Mouse (Mus musculus) cerebellum, adult 18-20 months (tissue): ENCODE measurements around the gene Gstk1.

ENCODE experiments used
- DNase-seq, 2 experiments: peaks; one replicate each; pipeline ENCODE4 v3.0.0; 2021

Gstk1 gene

DNA sequence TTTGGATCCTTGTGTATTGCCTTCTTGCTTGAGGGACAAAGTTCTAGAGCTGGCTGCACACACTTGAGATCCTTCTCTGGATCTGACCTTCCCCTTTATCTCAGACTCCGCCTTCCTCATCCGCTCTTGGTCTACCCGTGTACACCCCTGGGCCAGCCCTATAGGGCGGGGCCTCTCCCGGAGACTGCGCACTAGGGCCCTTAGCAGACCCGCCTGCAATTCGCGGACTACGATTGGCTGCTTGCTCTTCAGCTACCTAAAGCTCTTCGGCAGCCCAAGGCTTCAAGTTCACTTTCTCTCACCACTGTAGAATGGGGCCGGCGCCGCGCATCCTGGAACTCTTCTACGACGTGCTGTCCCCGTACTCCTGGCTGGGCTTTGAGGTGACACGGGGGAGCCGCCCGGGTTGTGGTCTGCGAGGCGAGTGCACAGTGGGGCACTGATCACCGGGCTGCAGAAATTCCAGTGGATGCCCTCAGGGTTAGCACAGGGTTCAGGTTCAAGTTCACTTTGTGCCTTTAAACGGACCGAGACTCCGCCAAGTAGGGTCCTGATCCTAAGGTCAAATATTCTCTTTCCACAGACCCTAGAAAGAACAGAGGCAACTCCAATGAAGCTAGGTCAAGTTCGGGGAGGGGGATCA lies at the start of gene Gstk1:
TSS of gene Gstk1 (plus strand) at position 225 of the 643 bp plus-strand sequence.
- DNase-seq, result peak; percentile 70 to 80

DNA sequence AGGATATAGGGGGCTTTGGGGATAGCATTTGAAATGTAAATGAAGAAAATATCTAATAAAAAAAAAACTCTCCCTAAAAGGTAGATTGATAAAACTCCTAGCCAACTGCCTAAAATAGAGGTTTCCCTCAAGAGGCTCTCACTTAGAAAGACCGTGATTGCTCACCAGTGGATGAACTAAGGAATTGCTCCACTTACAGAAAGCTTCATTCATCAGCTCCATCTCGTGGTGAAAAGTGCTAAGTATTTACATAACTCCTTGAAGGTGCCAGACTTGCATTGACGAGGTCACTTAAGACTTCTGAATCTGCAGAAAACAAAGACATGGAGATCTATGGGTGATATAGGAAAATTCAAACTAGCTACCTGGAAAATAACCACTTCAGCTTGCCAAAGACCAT lies 48.0 kb upstream of the Gstk1 start:
- DNase-seq, result no peak

DNA sequence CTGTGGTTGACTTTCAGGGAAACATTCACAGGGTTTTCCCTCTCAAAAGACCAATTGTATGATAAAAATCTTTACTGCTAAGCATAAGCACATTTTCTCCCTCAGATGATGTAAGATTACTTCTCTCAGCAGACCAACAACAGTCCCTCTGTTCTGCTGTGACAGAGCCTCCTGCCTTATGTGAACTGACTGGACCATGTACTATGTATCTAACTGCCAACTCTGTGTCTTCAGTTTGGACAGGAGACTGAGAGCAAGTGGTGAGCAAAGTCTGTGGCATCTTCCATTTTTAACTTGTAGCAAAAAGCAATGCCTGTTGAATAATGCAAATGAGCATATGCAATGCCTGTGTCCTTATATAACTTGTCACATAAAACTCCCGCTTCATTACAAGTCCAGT lies 46.2 kb upstream of the Gstk1 start:
- no peak for DNase-seq

DNA sequence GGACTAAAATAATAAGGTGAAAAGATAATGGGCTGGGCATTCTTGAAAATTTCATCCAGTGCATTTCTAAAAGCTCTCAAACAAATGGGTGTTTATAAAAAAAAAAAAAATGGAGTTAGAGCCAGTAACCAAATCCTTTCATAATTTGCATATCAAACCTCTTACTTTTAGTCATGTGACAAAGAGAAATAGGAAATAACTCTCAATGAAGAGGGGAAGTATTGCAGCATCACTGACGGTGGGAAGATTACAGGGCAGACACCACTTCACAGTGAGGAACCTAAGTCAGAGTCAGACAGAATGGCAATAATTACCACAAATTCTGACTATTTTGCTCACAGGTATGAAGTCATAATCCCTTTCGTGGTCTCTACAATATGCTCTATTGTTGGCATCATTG lies 30.7 kb upstream of the Gstk1 start, which contains the start of gene Tas2r144:
TSS of gene Tas2r144 (plus strand) at position 301 of the 400 bp plus-strand sequence.
- no peak for DNase-seq

DNA sequence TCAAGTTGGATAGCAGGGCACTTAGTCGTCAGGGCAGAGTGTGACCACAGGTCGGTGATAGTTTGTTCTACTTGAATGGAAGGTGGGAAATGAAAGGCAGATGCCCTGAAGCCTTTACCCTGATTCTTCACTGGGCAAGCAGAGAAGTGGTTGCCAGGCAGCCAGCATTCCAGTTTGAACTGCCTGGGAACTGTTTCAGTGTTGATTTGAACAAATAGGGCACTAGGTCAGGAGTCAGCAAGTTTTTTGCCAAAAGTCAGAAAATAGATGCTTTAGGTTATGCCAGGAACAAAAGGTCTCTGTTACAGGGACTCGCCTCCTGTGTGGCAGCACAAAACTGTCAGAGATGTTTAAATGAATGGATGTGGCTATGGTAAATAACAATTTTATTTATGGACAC lies 23.4 kb upstream of the Gstk1 start:
- peak in 1 of 2 experiments; percentile 13 for DNase-seq

GRCm38 (mm10) chr6:42225046-42225445 lies 20.7 kb upstream of the Gstk1 start:
- DNase-seq, result no peak

GRCm38 (mm10) chr6:42227240-42228101 lies 18.3 kb upstream of the Gstk1 start:
- peak; percentile 62 to 78 for DNase-seq

- DNase-seq, result no peak
These were observed 16.1 kb upstream of the Gstk1 start for GRCm38 (mm10) chr6:42229610-42230009.

- no peak for DNase-seq
These were observed 14.5 kb upstream of the Gstk1 start for GRCm38 (mm10) chr6:42231191-42231590.

- DNase-seq, result no peak
These were observed 8.4 kb upstream of the Gstk1 start for GRCm38 (mm10) chr6:42237276-42237805.

DNA sequence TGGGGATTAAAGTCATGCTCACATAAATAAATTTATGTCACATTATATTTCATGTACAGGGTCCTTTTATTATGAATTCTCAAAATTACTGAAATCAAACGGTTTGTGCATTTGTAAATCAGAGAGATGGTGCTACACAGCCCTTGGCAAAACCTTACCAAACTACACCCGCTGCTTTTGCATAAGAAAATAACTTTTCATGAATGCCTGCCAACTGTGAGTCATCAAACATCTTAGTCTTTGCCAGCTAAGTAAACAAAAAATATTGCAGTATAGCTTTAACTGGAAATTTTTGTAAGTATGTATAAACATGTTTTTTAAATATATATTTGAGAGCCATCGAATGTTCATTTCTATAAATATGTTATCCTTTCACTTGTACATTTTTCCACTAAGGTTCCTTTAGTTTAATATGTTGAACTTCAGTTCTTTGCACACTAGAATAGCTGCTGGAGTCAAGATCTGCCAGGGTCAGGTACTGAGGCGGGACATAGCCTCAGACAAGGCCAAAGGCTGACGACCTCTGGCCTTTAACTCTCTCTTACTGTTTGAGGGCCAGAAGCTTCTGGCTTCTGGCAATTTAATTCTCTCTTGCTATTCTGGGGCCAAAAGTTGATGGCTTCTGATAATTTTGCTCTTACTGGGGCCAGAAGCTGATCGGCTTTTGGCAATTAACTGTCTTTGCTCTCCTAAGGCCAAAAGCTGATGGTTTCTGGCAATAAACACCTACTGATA lies 4.3 kb upstream of the Gstk1 start:
- DNase-seq, result no peak

DNA sequence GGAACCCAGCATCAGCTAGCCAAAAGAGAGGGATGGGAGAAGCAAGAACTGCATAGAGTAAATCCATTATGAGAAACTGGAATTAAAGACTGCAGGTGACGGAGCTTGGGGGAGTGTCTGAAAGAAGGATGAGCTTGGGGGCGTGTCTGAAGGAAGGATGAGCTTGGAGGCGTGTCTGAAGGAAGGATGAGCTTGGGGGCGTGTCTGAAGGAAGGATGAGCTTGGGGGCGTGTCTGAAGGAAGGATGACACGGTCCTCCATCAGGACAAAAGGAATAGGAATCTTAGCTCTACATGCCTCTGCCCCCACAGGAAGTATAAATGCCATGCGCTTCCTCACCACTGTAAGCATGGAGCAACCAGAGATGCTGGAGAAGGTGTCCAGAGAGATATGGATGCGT lies 1.4 kb downstream of the Gstk1 start:
- peak in 1 of 2 experiments; percentile 29 for DNase-seq

DNA sequence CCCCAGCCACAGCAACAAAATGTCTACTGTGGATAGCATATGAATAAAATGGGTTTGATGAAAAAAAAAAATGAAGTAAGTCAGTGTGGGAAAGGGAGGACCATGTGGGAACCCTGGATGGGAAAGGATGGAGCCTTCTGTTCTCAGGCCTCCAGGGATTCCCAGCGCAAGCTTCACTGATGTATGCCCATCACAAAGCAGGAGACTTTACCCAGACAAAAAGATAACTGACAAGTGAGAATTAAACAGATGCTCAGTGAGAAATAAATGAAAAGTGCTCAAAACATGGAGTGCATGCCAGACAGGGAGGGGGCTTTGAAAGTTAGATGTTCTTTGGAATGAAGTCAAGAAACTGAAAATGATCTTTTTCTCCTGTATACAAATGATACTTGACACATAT lies 2.2 kb downstream of the Gstk1 start:
- DNase-seq, result no peak

DNA sequence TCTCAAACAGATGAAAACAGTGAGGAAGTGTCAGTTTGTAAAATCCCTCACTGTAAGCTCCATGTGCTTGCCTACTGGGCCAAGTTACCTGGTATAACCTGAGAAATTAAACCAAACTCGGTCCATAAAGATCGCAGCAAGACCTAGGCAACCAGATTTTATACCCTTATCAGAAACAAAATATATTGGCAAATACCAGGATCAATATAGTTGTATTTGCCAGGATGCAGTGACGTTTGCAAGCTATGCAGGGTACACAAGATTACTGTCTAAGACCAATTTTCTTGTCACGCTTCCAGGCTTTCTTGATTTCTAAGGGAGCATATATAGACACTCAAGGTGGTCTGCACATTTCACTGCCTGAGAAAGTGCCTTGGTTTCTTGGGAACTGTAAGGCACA lies 6.1 kb downstream of the Gstk1 start:
- no peak for DNase-seq

DNA sequence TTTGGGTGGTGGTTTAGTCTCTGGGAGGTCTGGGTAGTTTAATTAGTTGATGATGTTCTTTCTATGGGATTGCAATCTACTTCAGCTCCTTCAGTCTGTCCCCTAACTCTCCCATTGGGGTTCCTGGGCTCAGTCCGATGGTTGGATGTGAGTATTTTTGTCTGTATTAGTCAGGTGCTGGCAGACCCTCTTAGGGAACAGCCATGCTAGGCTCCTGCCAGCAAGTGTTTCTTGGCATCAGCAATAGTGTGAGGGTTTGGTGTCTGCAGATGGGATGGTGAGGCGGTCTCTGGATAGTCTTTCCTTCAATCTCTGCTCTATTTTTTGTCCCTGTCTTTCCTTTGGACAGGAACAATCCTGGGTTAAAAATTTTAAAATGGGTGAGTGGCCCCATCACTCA lies 7.4 kb downstream of the Gstk1 start:
- no peak for DNase-seq

DNA sequence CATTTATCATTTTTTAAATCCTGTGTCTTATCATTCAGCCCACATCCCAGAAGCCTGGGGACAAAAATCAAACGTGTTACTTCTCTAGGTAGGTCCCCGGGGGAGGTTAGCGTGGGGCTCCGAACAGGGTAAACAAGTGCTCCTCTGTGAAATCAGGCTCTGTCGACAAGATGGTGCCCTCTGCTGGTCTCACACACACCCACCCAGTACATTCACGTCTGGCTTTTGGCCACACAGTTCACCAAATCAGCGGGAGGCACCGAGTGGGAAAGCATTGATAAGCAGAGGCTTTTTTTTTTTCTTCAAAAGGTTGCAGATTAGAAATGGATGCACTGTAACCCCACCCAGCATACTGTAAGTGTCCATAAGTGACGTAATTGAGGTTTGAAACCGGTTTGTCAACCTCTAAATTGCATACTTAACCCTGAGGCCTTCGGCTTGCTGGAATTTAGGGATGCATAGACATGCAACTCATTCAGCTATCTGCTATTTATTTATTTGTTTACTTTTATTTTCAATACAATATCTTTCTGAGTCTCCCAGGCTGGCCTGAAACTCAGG lies 11.6 kb downstream of the Gstk1 start:
- DNase-seq, result peak; percentile 43 to 52

GRCm38 (mm10) chr6:42260430-42260829 lies 14.7 kb downstream of the Gstk1 start:
- no peak for DNase-seq

- DNase-seq, result no peak
These were observed 15.9 kb downstream of the Gstk1 start, which contains the start of gene Tmem139 for GRCm38 (mm10) chr6:42261524-42262170. Tmem139 (plus strand) TSS chr6:42261970.

GRCm38 (mm10) chr6:42264626-42265312 lies 19.0 kb downstream of the Gstk1 start, which contains the start of gene Casp2:
Casp2 (plus strand) TSS chr6:42264985.
- DNase-seq, result peak; percentile 98 to 100

GRCm38 (mm10) chr6:42265391-42266330 lies 19.9 kb downstream of the Gstk1 start:
- DNase-seq, result no peak
